Mouse (Mus musculus) hematopoietic stem cell, adult 5-6 weeks (primary cell): ENCODE measurements around the gene Scrn3. TPM values are rescaled to one million over a fixed set of nuclear protein-coding genes. Genes with fewer than 3 reads are reported as not detected.

Experiments used
- ATAC-seq, 2 experiments: fragments of 125-278 bp in 1 of 2; replicated peaks in 1 of 2; 2 replicates each; pipeline ENCODE4 v1.8.0; 2016 to 2017; ENCODE audit warnings: inconsistent platforms in 2 of 2, mild to moderate bottlenecking in 2 of 2, moderate number of reproducible peaks in 2 of 2, low read depth in 1 of 2, moderate TSS enrichment in 1 of 2; ENCODE audit not compliant: low FRiP score in 2 of 2, poor library complexity in 2 of 2, severe bottlenecking in 2 of 2, insufficient read depth in 1 of 2, low TSS enrichment in 1 of 2
- total RNA-seq: library from RNA; stranded (forward); fragments of 172-1452, 232-1000 nt; gene quantifications from 2 replicates; pipeline ENCODE4 v1.2.3, GENCODE M21; 2017

Gene Scrn3
- total RNA-seq, 1 experiment from 2014 or later: 20.6 TPM

GRCm38 (mm10) chr2:73272351-73273248, 39.8 kb upstream of the Scrn3 start:
- ATAC-seq: no peak

GRCm38 (mm10) chr2:73273249-73274118, 38.9 kb upstream of the Scrn3 start:
- no peak for ATAC-seq

GRCm38 (mm10) chr2:73274119-73274920, 38.1 kb upstream of the Scrn3 start:
- ATAC-seq: no peak

- no peak for ATAC-seq
Measured at GRCm38 (mm10) chr2:73275261-73276040, 37.0 kb upstream of the Scrn3 start.

- ATAC-seq: no peak
Measured at GRCm38 (mm10) chr2:73276141-73276571, 36.2 kb upstream of the Scrn3 start.

GRCm38 (mm10) chr2:73277021-73277708, 35.2 kb upstream of the Scrn3 start:
- no peak for ATAC-seq

GRCm38 (mm10) chr2:73277709-73278075, 34.7 kb upstream of the Scrn3 start:
- ATAC-seq: no peak

- peak; percentile 73 to 81 for ATAC-seq
Measured at GRCm38 (mm10) chr2:73278131-73278854, 34.1 kb upstream of the Scrn3 start.

- ATAC-seq: peak in 1 of 2 experiments; percentile 18; a peak in 1 of 4 replicates
Measured at GRCm38 (mm10) chr2:73278869-73279268, 33.5 kb upstream of the Scrn3 start.

GRCm38 (mm10) chr2:73279271-73280038, 32.9 kb upstream of the Scrn3 start:
- no peak for ATAC-seq

- no peak for ATAC-seq
Measured at GRCm38 (mm10) chr2:73280356-73281047, 31.9 kb upstream of the Scrn3 start.

GRCm38 (mm10) chr2:73281048-73281661, 31.2 kb upstream of the Scrn3 start:
- 0 out of 4 replicates have a peak, but pooled peaks of 1 of the 2 experiments have one; percentile 28 for ATAC-seq

- ATAC-seq: no peak
Measured at GRCm38 (mm10) chr2:73281707-73282106, 30.7 kb upstream of the Scrn3 start.

- ATAC-seq: peak in 1 of 2 experiments; percentile 42; a peak in 2 of 4 replicates
Measured at GRCm38 (mm10) chr2:73285630-73286029, 26.8 kb upstream of the Scrn3 start.
